Mouse (Mus musculus): Measurements from ENCODE around the gene Iqca. TPM values are rescaled to one million over a fixed set of nuclear protein-coding genes. Genes with fewer than 3 reads are reported as not detected.

The Iqca gene
- polyA plus RNA-seq, 1 experiment from 2014 or later, result 1.6 TPM

GRCm38 (mm10) chr1:90050046-90050739, 103.0 kb downstream of the Iqca start:
- Histone ChIP-seq H3K27ac (peak overlapping the region; percentile 89), H3K4me3 (no peak overlapping the region), H3K9ac (peak overlapping the region; percentile 51), H3K9me3 (no peaks in the 10 kb centered on the region), H3K27me3 (0 out of 2 replicates have a peak, but pooled peaks cover 2% of the 10 kb centered on the region), H3K4me2 (peak overlapping the region; percentile 31), H3K4me1 (replicated peaks) (peaks cover 31% of the 10 kb centered on the region), H3K36me3 (no peaks in the 10 kb centered on the region)
- WGBS, result 20% methylated on average over 20 of the region's 20 CpGs
- peak; percentile 73 for ATAC-seq (ENCODE audit: low FRiP score)

GRCm38 (mm10) chr1:90028305-90028704, 124.9 kb downstream of the Iqca start:
- Histone ChIP-seq H3K4me1 (replicated peaks) (no peaks in the 10 kb centered on the region), H3K4me3 (no peak overlapping the region), H3K27me3 (peaks cover 7% of the 10 kb centered on the region; the same call in 1 of the 2 replicates), H3K9ac (no peak overlapping the region), H3K27ac (no peak overlapping the region), H3K9me3 (no peaks in the 10 kb centered on the region), H3K4me2 (no peak overlapping the region), H3K36me3 (no peaks in the 10 kb centered on the region)
- no peak for ATAC-seq (ENCODE audit: low FRiP score)
- WGBS, result 66% methylated on average over 2 of the region's 2 CpGs

- no peak overlapping the region for H3K9ac ChIP-seq
Observed at GRCm38 (mm10) chr1:90026945-90027344, 126.3 kb downstream of the Iqca start.

GRCm38 (mm10) chr1:90020336-90020735, 132.9 kb downstream of the Iqca start:
- peaks cover 3% of the 10 kb centered on the region; the same call in 1 of the 2 replicates for H3K4me1 ChIP-seq (replicated peaks)
- no peak overlapping the region for H3K4me3 ChIP-seq
- 87% methylated on average over 5 of the region's 5 CpGs for WGBS
- no peak for ATAC-seq (ENCODE audit: low FRiP score)
- H3K36me3 ChIP-seq, result no peaks in the 10 kb centered on the region
- H3K9me3 ChIP-seq, result no peaks in the 10 kb centered on the region
- H3K9ac ChIP-seq, result no peak overlapping the region
- H3K27me3 ChIP-seq, result peaks cover 4% of the 10 kb centered on the region; the same call in 1 of the 2 replicates
- H3K27ac ChIP-seq, result no peak overlapping the region
- H3K4me2 ChIP-seq, result no peak overlapping the region

More at GRCm38 (mm10) chr1:90026945-90027344, 126.3 kb downstream of the Iqca start:
- no peaks in the 10 kb centered on the region for H3K36me3 ChIP-seq
- H3K9me3 ChIP-seq, result no peaks in the 10 kb centered on the region
- no peak overlapping the region for H3K27ac ChIP-seq
- ATAC-seq (ENCODE audit: low FRiP score), result no peak
- H3K4me2 ChIP-seq, result no peak overlapping the region
- H3K27me3 ChIP-seq, result peaks cover 7% of the 10 kb centered on the region; the same call in 1 of the 2 replicates
- H3K4me1 ChIP-seq (replicated peaks), result no peaks in the 10 kb centered on the region
- H3K4me3 ChIP-seq, result no peak overlapping the region
- WGBS, result 21% methylated on average over 3 of the region's 3 CpGs

- Histone ChIP-seq H3K36me3 (no peaks in the 10 kb centered on the region), H3K4me3 (no peak overlapping the region), H3K27me3 (no peaks in the 10 kb centered on the region), H3K4me1 (replicated peaks) (peaks cover 4% of the 10 kb centered on the region; the same call in 1 of the 2 replicates), H3K9ac (no peak overlapping the region), H3K4me2 (no peak overlapping the region), H3K9me3 (no peaks in the 10 kb centered on the region), H3K27ac (no peak overlapping the region)
- 90% methylated on average over 6 of the region's 6 CpGs for WGBS
- ATAC-seq (ENCODE audit: low FRiP score), result no peak
Observed at GRCm38 (mm10) chr1:90018071-90018470, 135.1 kb downstream of the Iqca start.

GRCm38 (mm10) chr1:90014446-90014845, 138.8 kb downstream of the Iqca start, which contains the start of gene Asb18:
Gene Asb18, minus strand, starts transcription at chr1:90014666.
- H3K36me3 ChIP-seq, result no peaks in the 10 kb centered on the region
- H3K9ac ChIP-seq, result no peak within 1 kb of the TSS
- 82% methylated on average over 5 of the region's 5 CpGs for WGBS
- H3K4me1 ChIP-seq (replicated peaks), result peaks cover 4% of the 10 kb centered on the region; the same call in 1 of the 2 replicates
- H3K27me3 ChIP-seq, result no peaks in the 10 kb centered on the region
- no peak for ATAC-seq (ENCODE audit: low FRiP score)
- no peaks in the 10 kb centered on the region for H3K9me3 ChIP-seq
- H3K4me3 ChIP-seq, result no peak within 1 kb of the TSS
- no peak within 1 kb of the TSS for H3K27ac ChIP-seq
- no peak within 1 kb of the TSS for H3K4me2 ChIP-seq

GRCm38 (mm10) chr1:90013273-90013672, 139.9 kb downstream of the Iqca start:
- H3K4me2 ChIP-seq, result no peak overlapping the region
- 0 out of 2 replicates have a peak, but pooled peaks cover 2% of the 10 kb centered on the region for H3K27me3 ChIP-seq
- WGBS, result 86% methylated on average over 5 of the region's 5 CpGs
- H3K36me3 ChIP-seq, result no peaks in the 10 kb centered on the region
- H3K4me1 ChIP-seq (replicated peaks), result peaks cover 4% of the 10 kb centered on the region; the same call in 1 of the 2 replicates
- no peak for ATAC-seq (ENCODE audit: low FRiP score)
- no peak overlapping the region for H3K27ac ChIP-seq
- H3K4me3 ChIP-seq, result no peak overlapping the region
- no peak overlapping the region for H3K9ac ChIP-seq
- no peaks in the 10 kb centered on the region for H3K9me3 ChIP-seq

GRCm38 (mm10) chr1:90012850-90013249, 140.4 kb downstream of the Iqca start:
- H3K9me3 ChIP-seq, result no peaks in the 10 kb centered on the region
- H3K4me3 ChIP-seq, result no peak overlapping the region
- no peak for ATAC-seq (ENCODE audit: low FRiP score)
- no peaks in the 10 kb centered on the region for H3K36me3 ChIP-seq
- no peak overlapping the region for H3K9ac ChIP-seq
- WGBS, result 69% methylated on average over 7 of the region's 7 CpGs
- 0 out of 2 replicates have a peak, but pooled peaks cover 4% of the 10 kb centered on the region for H3K27me3 ChIP-seq
- peaks cover 4% of the 10 kb centered on the region; the same call in 1 of the 2 replicates for H3K4me1 ChIP-seq (replicated peaks)
- no peak overlapping the region for H3K27ac ChIP-seq
- no peak overlapping the region for H3K4me2 ChIP-seq

- H3K4me3 ChIP-seq, result no peak overlapping the region
- no peak overlapping the region for H3K4me2 ChIP-seq
- H3K9me3 ChIP-seq, result no peaks in the 10 kb centered on the region
- H3K9ac ChIP-seq, result no peak overlapping the region
- peaks cover 10% of the 10 kb centered on the region for H3K4me1 ChIP-seq (replicated peaks)
- WGBS, result 84% methylated on average over 3 of the region's 3 CpGs
- no peaks in the 10 kb centered on the region for H3K36me3 ChIP-seq
- no peak for ATAC-seq (ENCODE audit: low FRiP score)
- H3K27ac ChIP-seq, result no peak overlapping the region
- 0 out of 2 replicates have a peak, but pooled peaks cover 4% of the 10 kb centered on the region for H3K27me3 ChIP-seq
Observed at GRCm38 (mm10) chr1:90012168-90012567, 141.0 kb downstream of the Iqca start.

GRCm38 (mm10) chr1:90010077-90010476, 143.1 kb downstream of the Iqca start:
- H3K36me3 ChIP-seq, result no peaks in the 10 kb centered on the region
- 97% methylated on average over 1 of the region's 1 CpGs for WGBS
- peaks cover 15% of the 10 kb centered on the region; the same call in 1 of the 2 replicates for H3K4me1 ChIP-seq (replicated peaks)
- no peak overlapping the region for H3K9ac ChIP-seq
- H3K4me2 ChIP-seq, result no peak overlapping the region
- no peaks in the 10 kb centered on the region for H3K9me3 ChIP-seq
- no peak for ATAC-seq (ENCODE audit: low FRiP score)
- no peak overlapping the region for H3K4me3 ChIP-seq
- H3K27me3 ChIP-seq, result 0 out of 2 replicates have a peak, but pooled peaks cover 4% of the 10 kb centered on the region
- H3K27ac ChIP-seq, result no peak overlapping the region

GRCm38 (mm10) chr1:90009188-90009587, 144.0 kb downstream of the Iqca start:
- no peak overlapping the region for H3K9ac ChIP-seq
- WGBS, result 72% methylated on average over 3 of the region's 3 CpGs
- no peak overlapping the region for H3K4me3 ChIP-seq
- H3K27ac ChIP-seq, result no peak overlapping the region
- H3K36me3 ChIP-seq, result no peaks in the 10 kb centered on the region
- ATAC-seq (ENCODE audit: low FRiP score), result no peak
- H3K27me3 ChIP-seq, result 0 out of 2 replicates have a peak, but pooled peaks cover 4% of the 10 kb centered on the region
- H3K4me1 ChIP-seq (replicated peaks), result peaks cover 15% of the 10 kb centered on the region; the same call in 1 of the 2 replicates
- H3K4me2 ChIP-seq, result no peak overlapping the region
- no peaks in the 10 kb centered on the region for H3K9me3 ChIP-seq

- Histone ChIP-seq H3K27ac (peak overlapping the region; percentile 69), H3K36me3 (no peaks in the 10 kb centered on the region), H3K4me3 (no peak overlapping the region), H3K9ac (no peak overlapping the region), H3K4me1 (replicated peaks) (peaks cover 15% of the 10 kb centered on the region; the same call in 1 of the 2 replicates), H3K4me2 (peak overlapping the region; percentile 2; the same call in 1 of the 2 replicates), H3K27me3 (0 out of 2 replicates have a peak, but pooled peaks cover 4% of the 10 kb centered on the region), H3K9me3 (no peaks in the 10 kb centered on the region)
- WGBS, result 63% methylated on average over 14 of the region's 14 CpGs
- ATAC-seq (ENCODE audit: low FRiP score), result no peak
Observed at GRCm38 (mm10) chr1:90006666-90007065, 146.5 kb downstream of the Iqca start.

Measured in hindbrain, embryonic 13.5 days (tissue).